Mouse (Mus musculus) brown adipose tissue, adult 24 weeks (tissue): ENCODE results near the gene Gm11639. TPM values are rescaled to one million over a fixed set of nuclear protein-coding genes. Genes with fewer than 3 reads are reported as not detected.

Experiments used
- H3K27ac ChIP-seq: fragments of 200-500 bp; replicated peaks from 2 replicates; pipeline ENCODE4 v1.5.1; 2012; ENCODE audit warnings: low read depth, mild to moderate bottlenecking, low read length
- H3K4me1 ChIP-seq: fragments of 200-500 bp; 2 replicates; pipeline ENCODE4 v1.6.1; 2012; ENCODE audit warnings: low read length, mixed read lengths; ENCODE audit not compliant: control insufficient read depth, insufficient read depth, insufficient read length
- H3K4me3 ChIP-seq: fragments of 200-500 bp; 2 replicates; pipeline ENCODE4 v1.5.1; 2012; ENCODE audit warnings: low read depth, mild to moderate bottlenecking, low read length, moderate library complexity; ENCODE audit not compliant: insufficient read depth
- polyA plus RNA-seq: library from polyadenylated mRNA; stranded (reverse); fragments of >200 nt; gene quantifications from 2 replicates; pipeline ENCODE4 v1.2.4, GENCODE M21; 2012; ENCODE audit not compliant: missing spikeins, insufficient read depth, insufficient read length

Gene Gm11639
- not detected in 2 replicates for polyA plus RNA-seq

GRCm38 (mm10) chr11:104685548-104685947, at the start of gene Gm11639:
Gene Gm11639, plus strand, starts transcription at chr11:104685707.
- no peaks in the 10 kb centered on the region for H3K4me1 ChIP-seq
- H3K27ac ChIP-seq, result no peak within 1 kb of the TSS
- no peak within 1 kb of the TSS for H3K4me3 ChIP-seq

DNA sequence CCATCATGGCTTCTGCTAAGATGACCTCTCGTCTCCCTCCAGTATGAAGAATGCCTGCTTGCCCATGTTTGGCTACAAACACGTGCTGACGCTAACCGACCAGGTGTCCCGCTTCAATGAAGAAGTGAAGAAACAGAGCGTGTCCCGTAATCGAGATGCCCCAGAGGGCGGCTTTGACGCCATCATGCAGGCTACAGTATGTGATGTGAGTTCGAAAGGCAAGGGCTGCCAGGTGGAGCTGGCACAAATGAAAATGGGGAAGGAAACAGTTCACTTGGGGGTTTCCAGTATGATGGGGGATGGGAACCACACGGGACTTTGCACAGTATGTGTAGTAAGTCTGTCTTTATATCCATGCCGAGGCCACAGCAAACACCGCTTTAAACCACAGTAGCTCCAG, 48.5 kb upstream of the Gm11639 start:
- H3K27ac ChIP-seq, result no peak overlapping the region
- H3K4me3 ChIP-seq, result no peak overlapping the region

DNA sequence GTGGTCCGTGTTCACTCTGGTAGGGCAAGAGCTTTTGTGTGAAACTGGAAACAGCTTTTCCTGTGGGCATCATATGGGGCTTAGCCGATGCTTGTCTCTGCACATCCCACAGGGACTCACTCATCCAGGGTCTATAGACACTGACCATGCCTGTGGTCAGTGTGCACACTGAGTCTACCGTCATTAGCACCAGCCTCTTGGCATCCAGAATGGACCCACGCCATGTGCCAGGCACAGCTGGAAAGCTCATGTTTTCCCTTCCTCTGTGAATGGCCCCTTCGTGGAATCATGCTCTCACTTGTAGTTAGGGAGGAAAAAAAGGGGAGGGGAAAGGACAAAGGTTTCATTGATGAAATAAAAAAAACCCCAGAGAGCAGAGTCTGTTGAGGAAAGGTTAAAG, 47.5 kb upstream of the Gm11639 start:
- no peak overlapping the region for H3K27ac ChIP-seq

More for the DNA sequence above, 48.5 kb upstream of the Gm11639 start:
- H3K4me1 ChIP-seq, result no peaks in the 10 kb centered on the region

DNA sequence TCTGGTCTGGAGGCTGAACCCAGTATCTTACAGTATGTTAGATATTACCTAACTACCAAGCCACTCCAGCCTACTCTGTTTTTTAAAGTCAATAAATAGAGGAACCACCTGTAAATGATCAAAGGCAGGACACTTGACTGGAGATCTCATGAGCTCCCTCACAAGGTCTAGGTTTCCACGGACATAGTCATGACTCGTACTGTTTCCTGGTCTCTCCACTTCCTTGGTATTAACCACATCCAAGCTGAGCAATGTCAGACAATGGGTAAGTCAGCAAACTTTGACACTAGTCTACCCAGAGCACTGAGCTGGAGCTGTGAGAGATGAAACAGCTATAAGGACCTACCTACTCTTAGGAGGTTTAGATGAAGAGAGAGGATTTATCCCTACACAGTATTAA, 46.6 kb upstream of the Gm11639 start:
- H3K27ac ChIP-seq, result no peak overlapping the region
- no peaks in the 10 kb centered on the region for H3K4me1 ChIP-seq
- H3K4me3 ChIP-seq, result no peak overlapping the region

More for the DNA sequence above, 47.5 kb upstream of the Gm11639 start:
- no peaks in the 10 kb centered on the region for H3K4me1 ChIP-seq
- no peak overlapping the region for H3K4me3 ChIP-seq

GRCm38 (mm10) chr11:104639634-104640033, 45.9 kb upstream of the Gm11639 start:
- Histone ChIP-seq H3K4me1 (no peaks in the 10 kb centered on the region), H3K27ac (no peak overlapping the region), H3K4me3 (no peak overlapping the region)

GRCm38 (mm10) chr11:104640894-104641293, 44.6 kb upstream of the Gm11639 start:
- Histone ChIP-seq H3K4me3 (no peak overlapping the region), H3K27ac (no peak overlapping the region), H3K4me1 (no peaks in the 10 kb centered on the region)

- no peak overlapping the region for H3K27ac ChIP-seq
- no peak overlapping the region for H3K4me3 ChIP-seq
- no peaks in the 10 kb centered on the region for H3K4me1 ChIP-seq
Observed at GRCm38 (mm10) chr11:104643236-104643635, 42.3 kb upstream of the Gm11639 start.

DNA sequence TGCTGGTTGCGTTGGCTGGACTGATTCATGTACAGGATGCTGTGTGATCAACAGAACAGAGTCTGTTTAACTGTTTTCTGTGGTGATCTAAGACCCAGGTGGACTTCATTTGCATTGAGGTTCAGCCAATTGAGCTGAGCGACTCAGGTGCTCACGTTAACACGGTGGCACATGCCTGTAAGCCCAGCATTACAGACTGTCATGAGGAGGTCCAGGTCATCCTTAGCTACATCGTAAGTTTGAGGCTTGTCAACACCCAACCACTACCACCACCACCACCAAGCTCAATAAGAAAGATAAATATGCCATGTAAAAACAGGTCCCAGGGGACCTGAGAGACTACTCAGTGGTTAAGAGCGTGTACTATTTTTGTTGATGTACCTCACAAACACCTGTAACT, 40.1 kb upstream of the Gm11639 start:
- Histone ChIP-seq H3K4me1 (no peaks in the 10 kb centered on the region), H3K4me3 (no peak overlapping the region), H3K27ac (no peak overlapping the region)

- Histone ChIP-seq H3K27ac (no peak overlapping the region), H3K4me3 (no peak overlapping the region), H3K4me1 (no peaks in the 10 kb centered on the region)
Observed at GRCm38 (mm10) chr11:104646173-104646572, 39.3 kb upstream of the Gm11639 start.

DNA sequence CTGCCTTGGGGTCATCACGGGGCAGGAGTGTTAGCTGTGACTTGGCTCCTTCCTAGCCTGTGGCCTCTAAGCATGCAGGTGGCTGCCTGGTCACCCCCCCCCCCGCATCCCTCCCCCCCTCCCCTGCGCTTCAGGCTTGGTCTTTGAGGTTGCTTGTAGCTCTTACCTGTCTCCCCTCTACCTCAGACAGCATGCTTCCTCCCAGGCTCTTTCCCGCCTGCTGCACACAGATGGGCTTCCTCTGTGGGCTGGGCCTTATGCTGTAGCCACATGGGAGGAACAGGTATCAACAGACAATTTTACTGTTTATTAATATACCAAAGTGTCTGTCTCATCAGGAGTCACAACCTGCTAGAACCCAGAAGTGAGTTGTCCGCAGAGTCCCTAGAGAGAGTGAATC, 38.9 kb upstream of the Gm11639 start:
- no peaks in the 10 kb centered on the region for H3K4me1 ChIP-seq
- H3K4me3 ChIP-seq, result no peak overlapping the region
- H3K27ac ChIP-seq, result no peak overlapping the region

GRCm38 (mm10) chr11:104647188-104647867, 38.2 kb upstream of the Gm11639 start:
- H3K27ac ChIP-seq, result no peak overlapping the region
- H3K4me1 ChIP-seq, result no peaks in the 10 kb centered on the region
- no peak overlapping the region for H3K4me3 ChIP-seq

GRCm38 (mm10) chr11:104648571-104648970, 36.9 kb upstream of the Gm11639 start:
- Histone ChIP-seq H3K4me1 (no peaks in the 10 kb centered on the region), H3K27ac (no peak overlapping the region), H3K4me3 (no peak overlapping the region)

GRCm38 (mm10) chr11:104660599-104660998, 24.9 kb upstream of the Gm11639 start:
- no peaks in the 10 kb centered on the region for H3K4me1 ChIP-seq
- H3K4me3 ChIP-seq, result no peak overlapping the region

DNA sequence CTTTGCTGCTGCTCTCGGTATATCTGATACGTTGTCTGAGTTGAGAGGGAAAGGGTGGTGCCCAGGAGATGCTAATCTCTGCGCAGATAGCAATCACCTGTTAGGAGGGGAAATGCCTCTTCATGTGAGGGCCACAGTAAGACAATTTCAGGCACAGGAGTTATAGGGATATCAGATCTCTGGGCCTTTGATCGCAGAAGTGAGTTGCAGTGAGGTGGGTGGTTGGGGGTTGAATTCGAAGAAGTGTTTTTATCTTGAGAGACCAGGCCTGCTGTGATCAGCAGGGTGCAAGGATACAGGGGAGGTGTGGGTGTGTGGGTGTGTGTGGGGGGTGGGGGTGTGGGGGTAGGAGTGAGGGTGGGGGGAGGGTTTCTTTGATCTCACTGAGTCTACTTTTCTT, 24.4 kb upstream of the Gm11639 start:
- Histone ChIP-seq H3K4me1 (no peaks in the 10 kb centered on the region), H3K27ac (no peak overlapping the region), H3K4me3 (no peak overlapping the region)

More at GRCm38 (mm10) chr11:104660599-104660998, 24.9 kb upstream of the Gm11639 start:
- no peak overlapping the region for H3K27ac ChIP-seq

DNA sequence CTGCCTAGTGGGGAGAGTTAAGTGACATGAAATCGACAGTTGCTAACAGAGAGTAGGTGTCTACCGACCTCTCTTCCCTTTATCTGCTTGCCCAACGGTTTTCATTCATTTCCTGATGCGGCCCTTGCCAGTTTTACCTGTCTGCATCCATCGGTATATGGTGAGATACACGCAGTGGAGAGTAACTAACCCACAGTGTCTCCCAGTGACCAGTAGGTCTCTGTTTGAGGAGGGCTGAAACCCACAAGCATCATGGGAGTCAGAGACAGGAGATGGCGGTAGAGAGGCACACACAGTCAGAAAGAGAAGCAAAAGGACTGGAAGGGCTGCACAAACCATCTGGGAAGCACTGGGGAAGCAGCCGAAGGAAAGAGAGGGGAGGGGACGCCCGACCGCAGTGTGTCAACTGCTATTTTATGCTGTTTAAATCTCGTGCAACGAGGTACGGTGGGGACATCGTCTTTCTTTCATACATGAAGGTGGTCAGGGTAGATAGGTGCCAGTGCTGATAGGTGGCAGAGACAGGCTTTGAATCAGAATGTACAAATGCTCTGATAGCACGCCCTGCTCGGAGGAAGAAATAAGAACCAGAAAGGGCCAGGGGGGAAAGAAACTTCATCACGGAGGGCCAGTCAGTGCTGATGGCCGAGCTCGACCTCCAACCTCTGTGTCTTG, 23.8 kb upstream of the Gm11639 start:
- Histone ChIP-seq H3K4me1 (no peaks in the 10 kb centered on the region), H3K4me3 (no peak overlapping the region), H3K27ac (no peak overlapping the region)

- no peak overlapping the region for H3K4me3 ChIP-seq
- H3K4me1 ChIP-seq, result no peaks in the 10 kb centered on the region
- H3K27ac ChIP-seq, result no peak overlapping the region
Observed at GRCm38 (mm10) chr11:104662573-104662972, 22.9 kb upstream of the Gm11639 start.
